Mouse (Mus musculus) gastrocnemius, postnatal 36 days (tissue): ENCODE data around the gene 2410137M14Rik. TPM values are rescaled to one million over a fixed set of nuclear protein-coding genes. Genes with fewer than 3 reads are reported as not detected.
"Not testable (repeated sequence)": the region's sequence is repeated elsewhere in the genome, so short reads cannot be mapped to it uniquely, and the experiment has no call there.

Source experiments
- DNase-seq, 2 experiments: peaks; one replicate each; pipeline ENCODE4 v3.0.0; 2022
- intact Hi-C: fragments of 180-260 bp; cut with DNase I; formaldehyde crosslinking; loops from one replicate; pipeline ENCODE4 v1.15.1; 2025
- long read RNA-seq, 2 experiments: library from polyadenylated mRNA; stranded (forward); transcript quantifications; one replicate each; pipeline ENCODE4 v2.0.0; 2021
- total RNA-seq, 2 experiments: library from RNA; stranded (reverse); gene quantifications; 2 replicates each; pipeline ENCODE4 v1.2.3; 2021

Gene 2410137M14Rik
- not detected for total RNA-seq
- long read RNA-seq, experiment 1 = 0 reads
- long read RNA-seq, experiment 2 = 0 reads

- intact Hi-C loops = no loop called here
- DNase-seq = peak in 1 of 2 experiments; percentile 18
Observed at GRCm38 (mm10) chr17:36981221-36981813, at the start of gene 2410137M14Rik. Gene 2410137M14Rik (minus strand): TSS chr17:36981237.

GRCm38 (mm10) chr17:37029162-37029561 is 48.1 kb upstream of the 2410137M14Rik start:
- no peak for DNase-seq
- intact Hi-C loops = no loop called here

GRCm38 (mm10) chr17:37028683-37029120 is 47.7 kb upstream of the 2410137M14Rik start:
- peak; percentile 80 for DNase-seq
- intact Hi-C loops = no loop called here

- intact Hi-C loops = no loop called here
- no peak for DNase-seq
Observed at GRCm38 (mm10) chr17:37028212-37028611, 47.2 kb upstream of the 2410137M14Rik start.

GRCm38 (mm10) chr17:37027486-37027885 is 46.4 kb upstream of the 2410137M14Rik start:
- no peak for DNase-seq
- intact Hi-C loops = no loop called here

GRCm38 (mm10) chr17:37026425-37026824 is 45.4 kb upstream of the 2410137M14Rik start:
- DNase-seq = no peak
- intact Hi-C loops = no loop called here

- DNase-seq = no peak
- intact Hi-C loops = no loop called here
Observed at GRCm38 (mm10) chr17:37022628-37023576, 41.9 kb upstream of the 2410137M14Rik start, which contains the start of gene Mog. Gene Mog (minus strand): TSS chr17:37023398.

- intact Hi-C loops, DNase-seq: not testable (repeated sequence)
Observed at GRCm38 (mm10) chr17:37019242-37019641, 38.2 kb upstream of the 2410137M14Rik start.

- DNase-seq = no peak
- intact Hi-C loops = no loop called here
Observed at GRCm38 (mm10) chr17:37018328-37018727, 37.3 kb upstream of the 2410137M14Rik start.

- intact Hi-C loops = no loop called here
Observed at GRCm38 (mm10) chr17:37016333-37016732, 35.3 kb upstream of the 2410137M14Rik start.

GRCm38 (mm10) chr17:37012141-37012540 is 31.1 kb upstream of the 2410137M14Rik start:
- DNase-seq = no peak
- intact Hi-C loops = no loop called here

More at GRCm38 (mm10) chr17:37016333-37016732, 35.3 kb upstream of the 2410137M14Rik start:
- no peak for DNase-seq

- no peak for DNase-seq
- intact Hi-C loops = no loop called here
Observed at GRCm38 (mm10) chr17:37011719-37012118, 30.7 kb upstream of the 2410137M14Rik start.

- intact Hi-C loops = no loop called here
- DNase-seq = no peak
Observed at GRCm38 (mm10) chr17:37009460-37010042, 28.5 kb upstream of the 2410137M14Rik start.

- intact Hi-C loops = no loop called here
- DNase-seq = no peak
Observed at GRCm38 (mm10) chr17:37008161-37008560, 27.1 kb upstream of the 2410137M14Rik start.

GRCm38 (mm10) chr17:37003366-37003765 is 22.3 kb upstream of the 2410137M14Rik start:
- no peak for DNase-seq
- intact Hi-C loops = no loop called here

GRCm38 (mm10) chr17:37002364-37003330 is 21.6 kb upstream of the 2410137M14Rik start:
- peak; percentile 6 to 18 for DNase-seq
- intact Hi-C loops = no loop called here

- intact Hi-C loops = no loop called here
- DNase-seq = no peak
Observed at GRCm38 (mm10) chr17:37000863-37001262, 19.8 kb upstream of the 2410137M14Rik start, which contains the start of gene Zfp57. Gene Zfp57 (plus strand): TSS chr17:37001163.

GRCm38 (mm10) chr17:36998477-36998876 is 17.4 kb upstream of the 2410137M14Rik start:
- intact Hi-C loops = loop anchor here (5.0 kb wide), 1 partner anchor 86 kb away; no protein-coding TSS in a partner anchor
- DNase-seq = no peak

GRCm38 (mm10) chr17:36997033-36997735 is 16.1 kb upstream of the 2410137M14Rik start:
- intact Hi-C loops = loop anchor here (5.0 kb wide), 1 partner anchor 85 kb away; no protein-coding TSS in a partner anchor
- peak; percentile 50 to 66 for DNase-seq
